Mouse (Mus musculus): ENCODE measurements at regions not wholly inside any gene's neighbourhood (a gene's known extent, or its start where the extent isn't known, plus 50 kb on each side); places are given as distances from the start of the nearest gene placed in this dataset.

DNA sequence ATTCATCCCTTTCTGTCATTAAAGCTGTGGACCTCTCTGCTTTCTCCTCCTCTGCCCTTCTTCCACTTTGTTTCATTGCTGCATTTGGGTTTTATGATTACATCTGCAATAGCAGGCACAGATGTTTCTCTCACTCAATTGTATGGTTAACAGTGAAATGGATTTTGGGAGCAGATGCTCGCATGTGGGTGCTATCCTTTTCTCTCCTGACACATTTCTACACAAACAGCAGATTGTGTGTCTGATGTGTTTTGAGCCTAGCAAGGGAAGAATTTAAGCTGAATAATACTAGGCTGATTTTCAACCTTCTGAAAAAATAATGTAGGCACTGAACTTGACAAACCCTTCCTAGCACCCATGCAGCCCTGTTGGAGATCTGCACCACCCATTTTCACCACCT lies 56.9 kb upstream of the Ldoc1 start:
- no peak for DNase-seq (ENCODE audit: inconsistent ontology term)

DNA sequence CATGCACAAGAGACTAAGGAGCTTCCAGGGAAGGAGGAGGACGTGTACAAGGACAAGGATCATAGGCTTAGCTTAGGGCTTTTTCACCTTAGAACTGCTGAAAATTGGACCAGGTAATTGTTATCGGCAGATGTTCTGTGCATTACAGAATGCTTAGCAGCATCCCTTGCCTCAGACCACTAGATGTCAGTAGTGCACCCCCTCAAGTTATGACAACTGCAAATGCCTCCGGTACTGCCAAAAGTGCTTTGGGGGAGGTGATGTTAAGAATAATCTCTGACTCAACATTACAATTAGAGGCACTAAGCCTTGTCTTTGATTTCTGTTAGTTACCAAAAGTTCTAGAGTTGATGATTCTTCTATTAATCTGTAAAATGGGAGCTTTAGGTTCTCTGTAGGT lies 56.2 kb upstream of the Ldoc1 start:
- peak; percentile 20 for DNase-seq (ENCODE audit: inconsistent ontology term)
